Mouse (Mus musculus): ENCODE measurements around the gene Afg1l.

DNA sequence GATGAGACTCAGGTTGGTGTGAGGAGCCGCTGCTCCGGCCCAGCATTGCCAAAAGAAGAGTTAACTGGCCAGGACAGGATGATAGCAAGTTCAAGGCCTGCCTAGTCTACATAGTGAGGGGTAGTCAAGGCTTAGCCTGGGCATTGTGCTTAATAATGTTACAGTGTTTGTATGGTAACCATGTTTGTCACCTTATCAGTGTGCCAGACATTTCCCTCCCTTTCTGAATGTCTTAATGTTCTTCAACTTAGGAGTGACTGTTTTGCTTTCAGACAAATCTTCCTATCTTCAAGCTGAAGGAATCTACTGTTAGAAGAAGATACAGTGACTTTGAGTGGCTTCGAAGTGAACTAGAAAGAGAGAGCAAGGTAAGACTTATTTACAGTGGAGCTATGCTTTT, 47.3 kb upstream of the Afg1l start:
- TF ChIP-seq POLR2A (IDR thresholded peaks at IDR 0.05; ENCODE audit: low read depth, low read length) (no peak), CTCF (IDR thresholded peaks at IDR 0.05; ENCODE audit: extremely low read depth, insufficient read length, insufficient replicate concordance, low read depth, low read length) (no peak)
